Mouse (Mus musculus) testis, adult 2 months (tissue): Measurements from ENCODE around the gene Theg. TPM values are rescaled to one million over a fixed set of nuclear protein-coding genes. Genes with fewer than 3 reads are reported as not detected.

ENCODE experiments used
- H3K27ac ChIP-seq: fragments of 200-500 bp; 2 replicates; pipeline ENCODE4 v1.5.1; 2012; ENCODE audit warnings: low read depth, low read length; ENCODE audit not compliant: control insufficient read depth, insufficient read depth
- H3K27me3 ChIP-seq: fragments of 200-500 bp; 2 replicates; pipeline ENCODE4 v1.6.1; 2012; ENCODE audit warnings: mild to moderate bottlenecking, low read length, moderate library complexity; ENCODE audit not compliant: control insufficient read depth, insufficient read depth
- H3K36me3 ChIP-seq: fragments of 200-500 bp; 2 replicates; pipeline ENCODE4 v1.6.1; 2012; ENCODE audit warnings: mild to moderate bottlenecking, low read length; ENCODE audit not compliant: control insufficient read depth, insufficient read depth
- H3K4me1 ChIP-seq: fragments of 200-500 bp; 2 replicates; pipeline ENCODE4 v1.6.1; 2012; ENCODE audit warnings: low read length; ENCODE audit not compliant: control insufficient read depth, insufficient read depth
- H3K4me3 ChIP-seq: fragments of 200-500 bp; 2 replicates; pipeline ENCODE4 v1.5.1; 2012; ENCODE audit warnings: low read depth, mild to moderate bottlenecking, low read length, moderate library complexity, mixed read lengths; ENCODE audit not compliant: control insufficient read depth
- CTCF ChIP-seq: fragments of 200-500 bp; IDR thresholded peaks from 2 replicates; pipeline ENCODE4 v1.5.1; 2012; ENCODE audit warnings: low read depth, mild to moderate bottlenecking, inconsistent platforms, low read length, moderate library complexity; ENCODE audit not compliant: control insufficient read depth, insufficient read depth, insufficient replicate concordance
- POLR2A ChIP-seq: fragments of 200-500 bp; IDR thresholded peaks from 2 replicates; pipeline ENCODE4 v1.6.1; 2012; ENCODE audit warnings: low read depth, mild to moderate bottlenecking, inconsistent platforms, low read length, moderate library complexity; ENCODE audit not compliant: control insufficient read depth
- polyA plus RNA-seq: library from polyadenylated mRNA; depleted of rRNA; stranded (reverse); fragments of >200 nt; gene quantifications from 2 replicates; pipeline ENCODE4 v1.2.3, GENCODE M21; 2012

The Theg gene
- polyA plus RNA-seq, 1 experiment: 407 TPM

GRCm38 (mm10) chr10:79542171-79542570 is 45.0 kb downstream of the Theg start:
- Histone ChIP-seq H3K27me3 (no peaks in the 10 kb centered on the region), H3K4me3 (no peak overlapping the region), H3K36me3 (no peaks in the 10 kb centered on the region), H3K4me1 (no peaks in the 10 kb centered on the region), H3K27ac (no peak overlapping the region)
- TF ChIP-seq CTCF (no peak), POLR2A (no peak)

GRCm38 (mm10) chr10:79541522-79541921 is 45.6 kb downstream of the Theg start:
- Histone ChIP-seq H3K4me3 (no peak overlapping the region), H3K36me3 (no peaks in the 10 kb centered on the region), H3K27me3 (no peaks in the 10 kb centered on the region), H3K27ac (no peak overlapping the region), H3K4me1 (no peaks in the 10 kb centered on the region)
- TF ChIP-seq POLR2A: no peak
- TF ChIP-seq CTCF: no peak

- Histone ChIP-seq H3K27me3 (no peaks in the 10 kb centered on the region), H3K36me3 (no peaks in the 10 kb centered on the region), H3K4me3 (no peak overlapping the region), H3K27ac (no peak overlapping the region), H3K4me1 (no peaks in the 10 kb centered on the region)
- TF ChIP-seq POLR2A (peak; percentile 38; the same call in 1 of the 2 replicates), CTCF (no peak)
Observed at GRCm38 (mm10) chr10:79540746-79541145, 46.4 kb downstream of the Theg start.

GRCm38 (mm10) chr10:79539701-79540495 is 47.2 kb downstream of the Theg start:
- H3K27ac ChIP-seq: no peak overlapping the region
- H3K4me1 ChIP-seq: no peaks in the 10 kb centered on the region
- TF ChIP-seq POLR2A (no peak), CTCF (no peak)
- no peak overlapping the region for H3K4me3 ChIP-seq
- no peaks in the 10 kb centered on the region for H3K36me3 ChIP-seq
- H3K27me3 ChIP-seq: no peaks in the 10 kb centered on the region

DNA sequence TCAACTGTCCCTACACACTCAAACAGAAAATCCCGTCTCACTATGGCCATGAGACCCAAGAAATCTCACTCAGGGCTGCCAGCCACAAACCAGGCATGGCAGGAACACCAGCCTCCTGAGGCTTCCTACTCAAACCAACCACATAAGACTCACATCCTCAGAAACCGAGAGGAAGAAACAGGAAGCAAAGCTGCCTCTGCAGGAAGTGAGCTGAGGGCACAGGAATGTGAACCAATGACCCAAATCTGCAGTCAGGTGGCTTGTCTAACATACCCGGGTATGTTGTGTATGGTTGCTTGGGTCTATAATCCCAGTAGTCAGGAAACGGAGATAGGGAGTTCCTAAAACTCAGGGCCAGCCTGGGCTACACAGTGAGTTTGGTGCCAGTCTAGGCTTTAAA is 48.3 kb downstream of the Theg start:
- TF ChIP-seq CTCF: no peak
- TF ChIP-seq POLR2A: no peak
- Histone ChIP-seq H3K27me3 (no peaks in the 10 kb centered on the region), H3K36me3 (no peaks in the 10 kb centered on the region), H3K4me3 (no peak overlapping the region), H3K4me1 (peaks cover 1% of the 10 kb centered on the region), H3K27ac (no peak overlapping the region)

DNA sequence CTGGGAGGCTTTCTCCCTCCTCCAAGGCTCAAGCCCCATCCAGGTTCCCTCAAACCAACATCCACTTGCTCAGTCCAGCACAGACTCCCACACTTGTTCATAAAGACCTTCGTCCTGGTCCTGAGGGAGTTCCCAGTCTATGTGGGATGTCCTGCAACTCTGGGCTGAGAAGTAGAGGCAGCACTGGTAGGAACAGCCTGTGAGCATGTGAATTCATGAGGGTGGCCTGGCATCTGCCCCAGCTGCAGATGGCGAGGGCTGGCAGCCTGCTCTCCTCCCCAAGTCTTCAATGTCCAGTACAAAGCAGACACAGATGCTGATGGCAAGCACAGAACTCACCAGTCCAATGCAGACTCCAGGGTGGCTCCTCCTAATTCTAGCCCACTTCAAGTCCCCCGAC is 48.8 kb downstream of the Theg start:
- Histone ChIP-seq H3K36me3 (no peaks in the 10 kb centered on the region), H3K27ac (no peak overlapping the region), H3K4me1 (peaks cover 6% of the 10 kb centered on the region), H3K4me3 (no peak overlapping the region), H3K27me3 (no peaks in the 10 kb centered on the region)
- TF ChIP-seq POLR2A (no peak), CTCF (no peak)

DNA sequence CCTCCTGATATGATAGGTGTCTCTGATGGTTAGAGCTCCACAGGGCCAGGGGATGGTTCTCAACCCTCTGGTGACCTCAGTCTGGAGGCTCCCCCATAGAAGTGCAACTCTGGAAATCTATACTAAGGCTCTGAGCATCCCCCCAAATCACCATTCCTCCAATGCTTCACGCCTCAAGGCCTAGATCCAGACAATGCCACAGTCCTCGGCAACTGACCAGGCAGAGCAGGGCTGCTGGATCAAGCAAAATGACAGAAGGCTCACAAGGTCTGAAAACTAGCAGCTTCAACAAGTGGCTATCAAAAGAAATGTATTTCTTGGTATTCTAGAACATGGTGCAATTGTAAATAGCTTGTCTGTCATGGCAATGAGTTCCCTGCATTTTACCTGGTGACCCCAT is 49.4 kb downstream of the Theg start:
- Histone ChIP-seq H3K36me3 (no peaks in the 10 kb centered on the region), H3K4me1 (peaks cover 12% of the 10 kb centered on the region), H3K4me3 (no peak overlapping the region), H3K27ac (no peak overlapping the region), H3K27me3 (no peaks in the 10 kb centered on the region)
- TF ChIP-seq POLR2A (no peak), CTCF (no peak)

DNA sequence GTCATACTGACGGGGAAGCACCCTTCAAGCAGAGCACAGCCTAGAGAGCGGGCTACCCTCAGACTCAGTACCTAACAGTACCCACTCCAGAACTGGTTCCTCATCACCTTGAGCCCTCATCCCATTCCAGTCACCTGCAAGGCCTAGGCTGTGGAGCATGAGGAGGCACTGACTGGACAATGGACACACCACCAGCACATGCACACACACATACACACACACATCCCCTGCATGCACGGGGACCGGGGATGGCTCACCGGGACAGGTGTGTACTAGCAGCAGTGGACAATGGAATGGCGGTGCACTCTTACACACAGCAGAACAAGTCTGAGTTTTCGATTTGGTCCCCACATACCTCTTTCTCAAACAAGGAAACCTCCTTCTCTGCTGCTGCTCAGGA is 49.9 kb downstream of the Theg start:
- H3K36me3 ChIP-seq: no peaks in the 10 kb centered on the region
- H3K4me3 ChIP-seq: no peak overlapping the region
- TF ChIP-seq CTCF (no peak), POLR2A (no peak)

More for the DNA sequence above, 49.9 kb downstream of the Theg start:
- no peak overlapping the region for H3K27ac ChIP-seq
- H3K27me3 ChIP-seq: no peaks in the 10 kb centered on the region
- peaks cover 13% of the 10 kb centered on the region for H3K4me1 ChIP-seq
